28 mouse cellular contexts compared by ENCODE assay signal in the genomic region with DNA sequence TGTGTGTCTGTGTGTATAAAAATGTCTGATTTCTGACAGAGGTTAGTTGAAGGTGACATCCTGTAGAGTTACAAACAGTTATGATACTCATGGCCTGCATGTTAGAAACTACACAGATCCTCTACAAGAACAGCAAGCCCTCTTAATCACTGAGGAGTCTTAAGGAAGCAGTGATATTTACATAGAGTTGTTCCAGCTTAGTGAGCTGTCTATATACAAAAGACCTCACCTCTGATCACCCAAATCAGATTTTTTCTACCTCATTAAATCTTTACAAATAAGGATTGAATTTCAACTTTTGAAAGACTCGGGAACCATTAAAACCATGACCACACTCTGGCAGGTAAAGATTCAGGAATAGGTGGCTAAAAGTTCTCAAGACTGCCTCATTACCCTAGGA.
"Had no signal": no experiment of that assay in that cellular context is flagged by ENCODE, and none has a peak within 500 bp of the region (broad histone marks: within the 10 kb centered on the region; RNA-seq: fewer than 3 reads in every experiment).

No protein-coding gene starts in this region.

- H3K27ac ChIP-seq: embryonic facial prominence, embryonic 12.5 days; embryonic facial prominence, embryonic 13.5 days; embryonic facial prominence, embryonic 15.5 days; forebrain, embryonic 10.5 days; forebrain, embryonic 12.5 days; forebrain, embryonic 13.5 days; forebrain, embryonic 15.5 days; gastrocnemius, adult 2 months; heart, adult 2 months had no signal

- H3K4me2 ChIP-seq: embryonic facial prominence, embryonic 12.5 days; embryonic facial prominence, embryonic 13.5 days; embryonic facial prominence, embryonic 15.5 days; forebrain, embryonic 12.5 days; forebrain, embryonic 13.5 days; forebrain, embryonic 15.5 days had no signal

- H3K4me1 ChIP-seq: embryonic facial prominence, embryonic 12.5 days; embryonic facial prominence, embryonic 13.5 days; embryonic facial prominence, embryonic 15.5 days; forebrain, embryonic 10.5 days; forebrain, embryonic 12.5 days; forebrain, embryonic 13.5 days; forebrain, embryonic 15.5 days had no signal

- DNase-seq: cerebellum, adult 2 months; cerebellum, adult 8-10 months; cerebellum, adult 9-10 months; cerebellum, adult 9-11 months; cerebellum, postnatal 10 days; cerebellum, postnatal 14 days; cerebellum, postnatal 25 days; cerebellum, postnatal 36 days; embryo, embryonic 11 days; forebrain, postnatal 0 days; gastrocnemius, adult 2 months; gastrocnemius, postnatal 10 days; gastrocnemius, postnatal 14 days; gastrocnemius, postnatal 25 days; gastrocnemius, postnatal 36 days; heart, adult 11 months; heart, adult 18-20 months; heart, adult 2 months had no signal

- H3K4me3 ChIP-seq: embryonic facial prominence, embryonic 12.5 days; embryonic facial prominence, embryonic 13.5 days; embryonic facial prominence, embryonic 15.5 days; erythroblast, embryonic 14.5 days; forebrain, embryonic 10.5 days; forebrain, embryonic 12.5 days; forebrain, embryonic 13.5 days; forebrain, embryonic 15.5 days; gastrocnemius, adult 2 months; heart, adult 2 months had no signal

- H3K9ac ChIP-seq: embryonic facial prominence, embryonic 12.5 days; embryonic facial prominence, embryonic 13.5 days; embryonic facial prominence, embryonic 15.5 days; forebrain, embryonic 12.5 days; forebrain, embryonic 13.5 days; forebrain, embryonic 15.5 days; forebrain, postnatal 0 days had no signal

- H3K9me3 ChIP-seq: embryonic facial prominence, embryonic 12.5 days; embryonic facial prominence, embryonic 13.5 days; embryonic facial prominence, embryonic 15.5 days; forebrain, embryonic 10.5 days; forebrain, embryonic 12.5 days; forebrain, embryonic 13.5 days; forebrain, embryonic 15.5 days had no signal

- H3K27me3 ChIP-seq: embryonic facial prominence, embryonic 12.5 days; embryonic facial prominence, embryonic 13.5 days; embryonic facial prominence, embryonic 15.5 days; forebrain, embryonic 12.5 days; forebrain, embryonic 13.5 days; forebrain, embryonic 15.5 days had no signal

- H3K36me3 ChIP-seq: embryonic facial prominence, embryonic 12.5 days; embryonic facial prominence, embryonic 13.5 days; embryonic facial prominence, embryonic 15.5 days; forebrain, embryonic 10.5 days; forebrain, embryonic 12.5 days; forebrain, embryonic 15.5 days had no signal

- ATAC-seq: forebrain, embryonic 13.5 days; forebrain, embryonic 14.5 days; forebrain, embryonic 15.5 days; forebrain, embryonic 16.5 days; forebrain, postnatal 0 days had no signal
